Mouse (Mus musculus) neural tube, embryonic 14.5 days (tissue): ENCODE results near the gene Ly6c2. TPM values are rescaled to one million over a fixed set of nuclear protein-coding genes. Genes with fewer than 3 reads are reported as not detected.

Experiments
- polyA plus RNA-seq: library from polyadenylated mRNA; unstranded; fragments of >200 nt; fragmentation: Nextera tagmentation; extraction: Ambion mirVana; gene quantifications from 2 replicates; pipeline ENCODE4 v1.2.1, GENCODE M21; 2014

The Ly6c2 gene
- polyA plus RNA-seq, 1 experiment from 2014 or later, result not detected

Other genes with a start within 250 kb of the Ly6c2 start
- not detected in 2 replicates for gene 2010109I03Rik, start 214.9 kb downstream of the Ly6c2 start, polyA plus RNA-seq
- not detected in 2 replicates for gene Ly6i, start 128.5 kb downstream of the Ly6c2 start, polyA plus RNA-seq
- gene Ly6a, start 113.9 kb downstream of the Ly6c2 start, polyA plus RNA-seq, result 0.48 and 1.1 TPM in 2 replicates
- gene Ly6c1, start 63.1 kb downstream of the Ly6c2 start, polyA plus RNA-seq, result 4.0 and 4.8 TPM in 2 replicates
- not detected in 2 replicates for gene Ly6g, start 43.3 kb upstream of the Ly6c2 start, polyA plus RNA-seq
- gene BC025446, start 104.4 kb upstream of the Ly6c2 start, polyA plus RNA-seq, result not detected in 2 replicates
- not detected in 2 replicates for gene Ly6f, start 156.5 kb upstream of the Ly6c2 start, polyA plus RNA-seq